Mouse (Mus musculus): Measurements from ENCODE around the gene Gimap4. TPM values are rescaled to one million over a fixed set of nuclear protein-coding genes. Genes with fewer than 3 reads are reported as not detected.

The Gimap4 gene
- polyA plus RNA-seq, 1 experiment: 13.8 TPM

GRCm38 (mm10) chr6:48700251-48701075 is 16.1 kb downstream of the Gimap4 start:
- DNase-seq (ENCODE audit: low read depth): no peak

GRCm38 (mm10) chr6:48702146-48702545 is 17.8 kb downstream of the Gimap4 start:
- no peak for DNase-seq (ENCODE audit: low read depth)

GRCm38 (mm10) chr6:48702601-48703000 is 18.3 kb downstream of the Gimap4 start:
- no peak for DNase-seq (ENCODE audit: low read depth)

- DNase-seq (ENCODE audit: low read depth): no peak
Observed at GRCm38 (mm10) chr6:48704146-48704545, 19.8 kb downstream of the Gimap4 start.

GRCm38 (mm10) chr6:48706130-48706529 is 21.8 kb downstream of the Gimap4 start:
- no peak for DNase-seq (ENCODE audit: low read depth)

GRCm38 (mm10) chr6:48718455-48718854 is 34.1 kb downstream of the Gimap4 start, which contains the start of the genes Gm28053 and Gimap7:
Gene Gm28053, plus strand, starts transcription at chr6:48718607.
Gene Gimap7, plus strand, starts transcription at chr6:48718621.
- no peak for DNase-seq (ENCODE audit: low read depth)

- DNase-seq (ENCODE audit: low read depth): no peak
Observed at GRCm38 (mm10) chr6:48720326-48720725, 36.0 kb downstream of the Gimap4 start.

DNA sequence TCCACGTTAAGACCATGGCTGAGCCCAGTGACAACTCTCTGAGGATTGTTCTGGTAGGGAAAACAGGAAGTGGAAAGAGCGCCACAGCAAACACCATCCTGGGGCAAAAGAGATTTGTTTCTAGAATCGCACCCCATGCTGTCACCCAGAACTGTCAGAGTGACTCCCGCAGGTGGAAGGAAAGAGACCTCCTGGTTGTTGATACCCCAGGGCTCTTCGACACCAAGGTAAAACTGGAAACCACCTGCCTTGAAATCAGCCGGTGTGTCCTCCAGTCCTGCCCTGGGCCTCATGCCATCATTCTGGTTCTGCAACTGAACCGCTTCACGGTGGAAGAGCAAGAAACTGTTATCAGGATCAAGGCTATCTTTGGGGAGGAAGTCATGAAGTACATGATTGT is 39.1 kb downstream of the Gimap4 start:
- DNase-seq (ENCODE audit: low read depth): no peak

DNA sequence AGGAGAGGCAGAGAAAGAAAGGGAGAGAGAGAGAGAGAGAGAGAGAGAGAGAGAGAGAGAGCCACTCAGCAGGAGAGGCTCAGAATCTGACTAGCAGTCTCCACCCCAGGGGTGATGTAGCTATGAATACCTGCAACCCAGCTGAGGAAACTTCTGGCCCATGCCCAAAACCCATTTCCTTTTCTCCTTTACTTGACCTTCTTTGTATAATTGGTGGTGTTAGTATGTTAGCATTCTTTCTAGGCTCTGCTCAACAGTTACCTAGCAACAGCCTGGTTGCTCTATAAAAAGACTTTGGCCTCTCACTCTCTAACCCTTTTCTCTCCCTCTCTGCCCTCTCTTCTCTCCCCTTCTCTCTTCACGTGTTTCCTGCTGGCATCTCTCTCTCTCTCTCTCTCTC is 41.1 kb downstream of the Gimap4 start:
- DNase-seq (ENCODE audit: low read depth): no peak

DNA sequence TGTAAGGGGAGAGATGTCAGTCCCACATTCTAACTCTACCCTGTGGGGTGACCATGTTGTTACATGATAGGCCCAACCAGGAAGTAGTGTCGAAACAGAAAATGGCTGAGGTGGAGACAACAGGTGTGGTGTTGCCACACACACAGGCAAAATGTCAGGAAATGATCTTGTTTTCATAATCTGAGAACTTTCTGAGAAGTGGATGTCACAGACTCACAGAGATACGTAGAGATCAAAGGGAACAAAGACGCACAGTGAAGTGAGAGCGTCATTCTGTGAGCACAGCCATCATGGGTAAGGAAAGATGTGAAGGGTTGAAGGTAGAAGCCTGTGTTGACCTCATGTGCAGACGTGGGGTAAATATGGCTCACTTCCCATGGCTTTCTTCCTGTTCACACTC is 43.4 kb downstream of the Gimap4 start:
- no peak for DNase-seq (ENCODE audit: low read depth)

GRCm38 (mm10) chr6:48732864-48733304 is 48.5 kb downstream of the Gimap4 start:
- no peak for DNase-seq (ENCODE audit: low read depth)

DNA sequence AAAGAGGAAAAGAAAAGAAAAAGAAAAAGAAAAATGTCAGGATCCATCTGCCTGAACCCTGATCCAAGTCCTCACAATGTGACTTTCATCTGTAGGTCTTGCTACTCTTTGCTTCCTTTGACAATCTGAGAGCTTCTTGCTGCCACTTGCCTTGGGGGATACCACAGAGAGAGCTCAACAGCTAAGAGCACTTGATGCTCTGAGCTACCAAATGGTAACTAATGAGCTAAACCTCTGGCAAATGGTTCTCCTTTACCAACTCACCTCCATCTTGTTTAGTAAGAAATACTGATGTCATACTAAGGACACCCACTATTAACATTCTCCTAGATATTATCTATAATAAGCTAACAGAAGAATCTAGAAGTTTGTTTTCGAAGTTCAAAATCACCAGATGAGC is 49.3 kb downstream of the Gimap4 start:
- no peak for DNase-seq (ENCODE audit: low read depth)

DNA sequence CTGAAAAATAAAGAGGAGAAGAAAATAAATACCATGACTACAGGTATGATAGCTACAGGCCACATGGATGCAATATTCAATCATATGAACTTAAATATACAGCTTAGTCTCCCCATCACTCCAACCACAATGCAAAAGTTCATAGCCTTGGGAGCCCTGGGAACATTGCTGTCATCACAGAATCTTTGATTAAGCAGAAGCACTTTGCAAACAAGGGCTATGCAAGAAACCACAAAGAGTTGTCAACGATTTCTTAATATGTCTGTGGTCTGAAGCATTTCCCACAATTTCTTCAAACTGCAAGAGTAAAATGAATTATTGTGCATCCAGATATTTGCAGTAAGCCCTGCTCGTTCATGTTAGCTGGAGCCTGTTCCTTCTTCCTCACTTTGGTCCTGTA is 52.7 kb downstream of the Gimap4 start:
- no peak for DNase-seq (ENCODE audit: low read depth)

- DNase-seq (ENCODE audit: low read depth): no peak
Observed at GRCm38 (mm10) chr6:48737688-48738087, 53.3 kb downstream of the Gimap4 start.

GRCm38 (mm10) chr6:48738961-48739779 is 54.8 kb downstream of the Gimap4 start, which contains the start of gene Gimap1:
Gene Gimap1, plus strand, starts transcription at chr6:48739054.
- DNase-seq (ENCODE audit: low read depth): no peak

GRCm38 (mm10) chr6:48739780-48740055 is 55.4 kb downstream of the Gimap4 start:
- DNase-seq (ENCODE audit: low read depth): no peak

- DNase-seq (ENCODE audit: low read depth): no peak
Observed at GRCm38 (mm10) chr6:48740501-48741169, 56.3 kb downstream of the Gimap4 start.

DNA sequence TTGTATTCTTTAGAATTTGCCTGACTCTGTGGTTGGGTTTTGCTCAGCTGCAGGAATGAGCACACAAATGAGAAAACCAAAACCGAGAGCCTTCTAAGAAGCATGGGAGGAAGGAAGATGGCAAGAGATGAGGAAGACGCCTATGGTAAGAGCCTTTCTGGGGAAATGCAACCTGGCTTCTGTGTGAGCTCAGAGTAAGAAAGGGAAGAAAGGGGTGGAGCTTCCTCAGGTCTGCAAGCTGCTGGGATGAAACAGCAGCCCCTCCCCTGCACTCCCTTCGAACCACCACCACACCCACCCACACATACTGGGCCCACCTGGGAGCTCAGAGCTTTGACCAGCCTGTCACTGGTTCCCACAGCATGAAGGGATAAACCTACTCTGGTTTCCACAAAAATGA is 56.9 kb downstream of the Gimap4 start:
- DNase-seq (ENCODE audit: low read depth): no peak
